Mouse (Mus musculus) forebrain, embryonic 15.5 days (tissue): ENCODE measurements at regions not wholly inside any gene's neighbourhood (a gene's known extent, or its start where the extent isn't known, plus 50 kb on each side); places are given as distances from the start of the nearest gene placed in this dataset.

Experiments used
- ATAC-seq: fragments of 200-750 bp; cut with Nextera tagmentation; replicated peaks from 2 replicates; pipeline ENCODE4 v1.8.0; 2017; ENCODE audit warnings: mild to moderate bottlenecking, moderate TSS enrichment, moderate library complexity
- H3K27ac ChIP-seq: fragments of 300-500 bp; sonication (generic); replicated peaks from 2 replicates; pipeline ENCODE4 v1.5.1; 2015; ENCODE audit warnings: mild to moderate bottlenecking, inconsistent platforms
- H3K27me3 ChIP-seq: fragments of 300-500 bp; sonication (generic); 2 replicates; pipeline ENCODE4 v1.6.1; 2015; ENCODE audit warnings: inconsistent platforms
- H3K36me3 ChIP-seq: fragments of 300-500 bp; sonication (generic); 2 replicates; pipeline ENCODE4 v1.6.1; 2015; ENCODE audit warnings: mild to moderate bottlenecking, inconsistent platforms
- H3K4me1 ChIP-seq: fragments of 300-500 bp; sonication (generic); 2 replicates; pipeline ENCODE4 v1.6.1; 2015; ENCODE audit warnings: inconsistent platforms
- H3K4me2 ChIP-seq: fragments of 300-500 bp; sonication (generic); replicated peaks from 2 replicates; pipeline ENCODE4 v1.6.1; 2015; ENCODE audit warnings: mild to moderate bottlenecking, inconsistent platforms
- H3K4me3 ChIP-seq: fragments of 300-500 bp; sonication (generic); 2 replicates; pipeline ENCODE4 v1.5.1; 2015; ENCODE audit warnings: mild to moderate bottlenecking, inconsistent platforms
- H3K9ac ChIP-seq: fragments of 300-500 bp; sonication (generic); replicated peaks from 2 replicates; pipeline ENCODE4 v1.6.1; 2015; ENCODE audit warnings: mild to moderate bottlenecking, inconsistent platforms
- H3K9me3 ChIP-seq: fragments of 300-500 bp; sonication (generic); 2 replicates; pipeline ENCODE4 v1.6.1; 2016; ENCODE audit warnings: inconsistent platforms
- WGBS: fragments of 180-500 bp; shearing (Covaris S2); methylation state at CpG from one replicate; pipeline ENCODE4 v1.1.7; 2015; ENCODE audit warnings: mixed read lengths; 5-methylcytosine and 5-hydroxymethylcytosine counted together

GRCm38 (mm10) chr14:55345091-55345490 lies 123.3 kb downstream of the Dhrs2 start:
- H3K9ac ChIP-seq = no peak overlapping the region
- H3K4me1 ChIP-seq = no peaks in the 10 kb centered on the region
- no peak overlapping the region for H3K4me2 ChIP-seq
- no peak overlapping the region for H3K4me3 ChIP-seq
- no peak for ATAC-seq
- H3K27ac ChIP-seq = no peak overlapping the region
- H3K9me3 ChIP-seq = no peaks in the 10 kb centered on the region
- H3K36me3 ChIP-seq = no peaks in the 10 kb centered on the region
- WGBS = 83% methylated on average over 5 of the region's 5 CpGs
- no peaks in the 10 kb centered on the region for H3K27me3 ChIP-seq

GRCm38 (mm10) chr14:55348098-55348497 lies 126.3 kb downstream of the Dhrs2 start:
- Histone ChIP-seq H3K9ac (no peak overlapping the region), H3K4me1 (no peaks in the 10 kb centered on the region), H3K27ac (no peak overlapping the region), H3K4me2 (no peak overlapping the region), H3K27me3 (no peaks in the 10 kb centered on the region), H3K9me3 (no peaks in the 10 kb centered on the region), H3K36me3 (no peaks in the 10 kb centered on the region), H3K4me3 (no peak overlapping the region)
- WGBS = 73% methylated on average over 4 of the region's 4 CpGs
- ATAC-seq = no peak

- no peaks in the 10 kb centered on the region for H3K4me1 ChIP-seq
- ATAC-seq = no peak
- whole genome bisulfite sequencing = 87% methylated on average over 2 of the region's 2 CpGs
- H3K27me3 ChIP-seq = no peaks in the 10 kb centered on the region
- no peak overlapping the region for H3K4me3 ChIP-seq
- no peak overlapping the region for H3K9ac ChIP-seq
- H3K27ac ChIP-seq = no peak overlapping the region
- H3K4me2 ChIP-seq = no peak overlapping the region
- H3K9me3 ChIP-seq = no peaks in the 10 kb centered on the region
- H3K36me3 ChIP-seq = no peaks in the 10 kb centered on the region
Measured at GRCm38 (mm10) chr14:55357258-55357657, 121.3 kb upstream of the Dhrs4 start.

- Histone ChIP-seq H3K36me3 (no peaks in the 10 kb centered on the region), H3K4me3 (no peak overlapping the region), H3K4me1 (no peaks in the 10 kb centered on the region), H3K9ac (no peak overlapping the region), H3K4me2 (no peak overlapping the region), H3K27me3 (no peaks in the 10 kb centered on the region), H3K27ac (no peak overlapping the region), H3K9me3 (no peaks in the 10 kb centered on the region)
- WGBS = 73% methylated on average over 2 of the region's 2 CpGs
- no peak for ATAC-seq
Measured at GRCm38 (mm10) chr14:55358429-55358828, 120.1 kb upstream of the Dhrs4 start.

- Histone ChIP-seq H3K4me3 (no peak overlapping the region), H3K27me3 (no peaks in the 10 kb centered on the region), H3K4me2 (no peak overlapping the region), H3K27ac (no peak overlapping the region), H3K9ac (no peak overlapping the region), H3K36me3 (no peaks in the 10 kb centered on the region), H3K4me1 (no peaks in the 10 kb centered on the region), H3K9me3 (no peaks in the 10 kb centered on the region)
- ATAC-seq = no peak
- 64% methylated on average over 4 of the region's 4 CpGs for WGBS
Measured at GRCm38 (mm10) chr14:55362316-55362715, 116.2 kb upstream of the Dhrs4 start.

- Histone ChIP-seq H3K4me1 (no peaks in the 10 kb centered on the region), H3K27me3 (no peaks in the 10 kb centered on the region), H3K27ac (no peak overlapping the region), H3K36me3 (no peaks in the 10 kb centered on the region), H3K4me3 (no peak overlapping the region), H3K9ac (no peak overlapping the region), H3K4me2 (no peak overlapping the region), H3K9me3 (no peaks in the 10 kb centered on the region)
- 68% methylated on average over 7 of the region's 7 CpGs for WGBS
- no peak for ATAC-seq
Measured at GRCm38 (mm10) chr14:55362757-55363156, 115.8 kb upstream of the Dhrs4 start.

GRCm38 (mm10) chr14:55370384-55370783 lies 108.2 kb upstream of the Dhrs4 start:
- no peak overlapping the region for H3K9ac ChIP-seq
- no peaks in the 10 kb centered on the region for H3K36me3 ChIP-seq
- WGBS = 92% methylated on average over 5 of the region's 5 CpGs
- H3K27me3 ChIP-seq = no peaks in the 10 kb centered on the region
- H3K4me1 ChIP-seq = no peaks in the 10 kb centered on the region
- H3K9me3 ChIP-seq = no peaks in the 10 kb centered on the region
- no peak overlapping the region for H3K4me2 ChIP-seq
- ATAC-seq = no peak
- no peak overlapping the region for H3K27ac ChIP-seq
- H3K4me3 ChIP-seq = no peak overlapping the region

GRCm38 (mm10) chr14:55372960-55373359 lies 105.6 kb upstream of the Dhrs4 start:
- H3K27me3 ChIP-seq = no peaks in the 10 kb centered on the region
- ATAC-seq = no peak
- 87% methylated on average over 5 of the region's 5 CpGs for WGBS
- no peak overlapping the region for H3K9ac ChIP-seq
- H3K27ac ChIP-seq = no peak overlapping the region
- H3K9me3 ChIP-seq = no peaks in the 10 kb centered on the region
- H3K4me1 ChIP-seq = no peaks in the 10 kb centered on the region
- H3K36me3 ChIP-seq = no peaks in the 10 kb centered on the region
- H3K4me2 ChIP-seq = no peak overlapping the region
- H3K4me3 ChIP-seq = no peak overlapping the region

GRCm38 (mm10) chr14:55386773-55387172 lies 91.8 kb upstream of the Dhrs4 start:
- Histone ChIP-seq H3K27ac (no peak overlapping the region), H3K9ac (no peak overlapping the region), H3K4me2 (no peak overlapping the region), H3K4me1 (no peaks in the 10 kb centered on the region), H3K36me3 (no peaks in the 10 kb centered on the region), H3K9me3 (no peaks in the 10 kb centered on the region), H3K4me3 (no peak overlapping the region), H3K27me3 (no peaks in the 10 kb centered on the region)
- WGBS = 72% methylated on average over 6 of the region's 6 CpGs
- ATAC-seq = no peak

- Histone ChIP-seq H3K4me1 (no peaks in the 10 kb centered on the region), H3K9me3 (no peaks in the 10 kb centered on the region), H3K4me3 (no peak overlapping the region), H3K36me3 (no peaks in the 10 kb centered on the region), H3K4me2 (no peak overlapping the region), H3K27ac (no peak overlapping the region), H3K27me3 (no peaks in the 10 kb centered on the region), H3K9ac (no peak overlapping the region)
- WGBS = 54% methylated on average over 6 of the region's 6 CpGs
- ATAC-seq = no peak
Measured at GRCm38 (mm10) chr14:55387378-55387777, 91.2 kb upstream of the Dhrs4 start.

GRCm38 (mm10) chr14:55392390-55392789 lies 86.2 kb upstream of the Dhrs4 start:
- no peak overlapping the region for H3K4me3 ChIP-seq
- H3K4me2 ChIP-seq = no peak overlapping the region
- H3K4me1 ChIP-seq = no peaks in the 10 kb centered on the region
- H3K36me3 ChIP-seq = no peaks in the 10 kb centered on the region
- whole genome bisulfite sequencing = 86% methylated on average over 6 of the region's 6 CpGs
- H3K9me3 ChIP-seq = no peaks in the 10 kb centered on the region
- no peak overlapping the region for H3K27ac ChIP-seq
- H3K27me3 ChIP-seq = no peaks in the 10 kb centered on the region
- H3K9ac ChIP-seq = no peak overlapping the region
- ATAC-seq = no peak

GRCm38 (mm10) chr14:55406146-55406545 lies 72.4 kb upstream of the Dhrs4 start:
- ATAC-seq = no peak
- Histone ChIP-seq H3K27ac (no peak overlapping the region), H3K4me3 (no peak overlapping the region), H3K9me3 (no peaks in the 10 kb centered on the region), H3K9ac (no peak overlapping the region), H3K27me3 (no peaks in the 10 kb centered on the region), H3K36me3 (no peaks in the 10 kb centered on the region), H3K4me1 (no peaks in the 10 kb centered on the region), H3K4me2 (no peak overlapping the region)
- 65% methylated on average over 2 of the region's 2 CpGs for WGBS
